Mouse (Mus musculus) embryo, embryonic 10 days (tissue): ENCODE measurements at regions not wholly inside any gene's neighbourhood (a gene's known extent, or its start where the extent isn't known, plus 50 kb on each side); places are given as distances from the start of the nearest gene placed in this dataset.

ENCODE experiments used
- DNase-seq: peaks from one replicate; pipeline ENCODE4 v3.0.0-alpha.2; 2015; ENCODE audit warnings: low spot score

DNA sequence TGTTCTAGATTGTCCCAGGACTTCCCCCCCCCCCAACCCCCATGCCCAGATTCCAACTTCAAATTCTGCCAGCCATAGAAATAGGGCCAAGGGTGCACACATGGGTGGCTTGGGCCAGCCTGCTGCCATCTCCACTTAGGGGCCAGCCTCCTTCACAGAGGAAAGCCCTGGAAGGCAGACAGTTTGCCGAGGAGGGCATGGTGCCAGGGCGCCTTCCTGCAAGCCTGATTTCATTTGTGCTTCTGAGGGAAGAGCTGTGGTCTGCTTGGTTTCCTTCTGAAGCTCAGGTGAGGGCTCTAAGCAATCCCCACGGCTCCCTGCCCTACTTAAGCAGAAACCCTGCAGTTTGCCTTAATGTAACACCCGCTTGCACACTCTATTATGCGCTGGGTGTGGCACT is 52.3 kb upstream of the Tcl1 start:
- no peak for DNase-seq

DNA sequence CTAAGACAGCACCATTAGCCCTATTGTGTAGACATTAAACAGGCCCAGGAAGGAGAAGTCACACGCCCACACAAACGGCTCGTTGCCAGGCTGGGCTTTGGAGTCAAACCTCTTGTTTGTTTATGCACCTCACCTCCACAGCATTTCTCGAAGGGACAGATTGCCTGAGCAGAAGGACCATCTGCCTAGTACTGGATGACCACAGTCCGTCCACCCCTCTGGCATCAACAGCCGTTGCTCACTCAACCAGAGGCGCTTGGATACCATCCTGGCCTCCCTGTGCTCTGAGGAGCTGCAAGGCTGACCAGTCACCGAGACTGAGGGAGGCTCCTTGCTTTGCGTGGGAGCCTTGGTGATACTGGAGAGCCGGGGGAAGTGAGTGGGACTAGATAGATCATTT is 53.6 kb upstream of the Tunar start:
- no peak for DNase-seq

DNA sequence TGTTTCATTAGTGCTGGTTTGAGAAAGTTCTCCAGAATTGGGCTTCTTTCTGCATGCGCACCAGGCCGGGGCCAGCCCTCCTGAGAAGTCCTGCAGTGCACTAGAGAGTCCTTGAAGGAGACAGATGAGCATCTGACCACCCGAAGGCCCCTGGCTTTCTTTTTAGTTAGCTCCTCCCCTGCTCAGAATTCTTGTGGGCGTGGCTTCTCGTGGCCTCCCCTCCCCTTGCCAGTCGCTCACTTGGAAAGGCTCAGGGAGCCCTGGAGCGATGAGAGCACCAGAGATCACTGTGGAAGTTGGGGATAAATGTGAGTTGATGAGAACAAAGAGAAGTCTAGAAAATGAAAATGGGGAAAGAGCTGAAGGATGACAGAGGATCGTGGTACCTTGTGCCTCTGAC is 52.6 kb upstream of the Tunar start:
- peak; percentile 65 for DNase-seq

DNA sequence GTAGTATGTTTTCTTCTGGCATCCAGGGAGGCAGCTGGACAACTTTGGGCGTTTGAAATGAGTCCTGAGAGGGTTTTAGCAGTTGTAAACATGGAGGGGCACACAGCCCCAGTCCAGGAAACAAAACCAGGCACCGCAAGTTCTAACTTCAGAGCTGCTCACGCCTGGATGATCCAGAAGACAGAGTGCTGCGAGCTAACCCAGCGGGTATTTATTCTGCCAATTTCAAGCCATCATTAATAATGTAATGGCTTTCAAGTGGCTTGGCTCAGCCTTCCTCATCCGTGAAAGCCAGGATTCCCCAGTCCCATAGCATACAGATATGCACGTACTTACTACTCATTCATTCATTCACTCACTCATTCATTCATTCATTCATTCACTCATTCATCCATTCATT is 51.6 kb upstream of the Tunar start:
- DNase-seq = no peak
